Mouse (Mus musculus) liver, embryonic 13.5 days (tissue): ENCODE measurements around the gene Cln3. TPM values are rescaled to one million over a fixed set of nuclear protein-coding genes. Genes with fewer than 3 reads are reported as not detected.

Experiments used
- ATAC-seq: fragments of 200-750 bp; cut with Nextera tagmentation; 2 replicates; pipeline ENCODE4 v1.8.0; 2017; ENCODE audit warnings: low read depth, mild to moderate bottlenecking, moderate number of reproducible peaks, moderate library complexity
- DNase-seq: peaks from one replicate; pipeline ENCODE4 v3.0.0; 2022
- H3K27ac ChIP-seq: fragments of 300-500 bp; sonication (generic); 2 replicates; pipeline ENCODE4 v1.5.1; 2015; ENCODE audit warnings: moderate library complexity, mild to moderate bottlenecking, inconsistent platforms
- H3K27me3 ChIP-seq: fragments of 300-500 bp; sonication (generic); 2 replicates; pipeline ENCODE4 v1.6.1; 2015; ENCODE audit warnings: mild to moderate bottlenecking, inconsistent platforms
- H3K36me3 ChIP-seq: fragments of 300-500 bp; sonication (generic); 2 replicates; pipeline ENCODE4 v1.6.1; 2015; ENCODE audit warnings: mild to moderate bottlenecking, inconsistent platforms
- H3K4me1 ChIP-seq: fragments of 300-500 bp; sonication (generic); replicated peaks from 2 replicates; pipeline ENCODE4 v1.6.1; 2015; ENCODE audit warnings: inconsistent platforms
- H3K4me2 ChIP-seq: fragments of 300-500 bp; sonication (generic); 2 replicates; pipeline ENCODE4 v1.6.1; 2015; ENCODE audit warnings: inconsistent platforms, mild to moderate bottlenecking, moderate library complexity
- H3K4me3 ChIP-seq: fragments of 300-500 bp; sonication (generic); replicated peaks from 2 replicates; pipeline ENCODE4 v1.5.1; 2015; ENCODE audit warnings: mild to moderate bottlenecking, inconsistent platforms
- H3K9ac ChIP-seq: fragments of 300-500 bp; sonication (generic); 2 replicates; pipeline ENCODE4 v1.6.1; 2015; ENCODE audit warnings: mild to moderate bottlenecking, inconsistent platforms
- H3K9me3 ChIP-seq: fragments of 300-500 bp; sonication (generic); replicated peaks from 2 replicates; pipeline ENCODE4 v1.6.1; 2016; ENCODE audit warnings: inconsistent platforms
- WGBS: fragments of 180-500 bp; shearing (Covaris S2); methylation state at CpG from one replicate; pipeline ENCODE4 v1.1.7; 2015; ENCODE audit not compliant: insufficient replicate concordance; 5-methylcytosine and 5-hydroxymethylcytosine counted together
- polyA plus RNA-seq: library from polyadenylated mRNA; unstranded; fragments of >200 nt; fragmentation: Nextera tagmentation; extraction: Ambion mirVana; gene quantifications from 2 replicates; pipeline ENCODE4 v1.2.1, GENCODE M21; 2015

Cln3 gene
- polyA plus RNA-seq, 1 experiment from 2014 or later = 11.5 TPM

GRCm38 (mm10) chr7:126565693-126566092, 19.9 kb downstream of the Cln3 start:
- Histone ChIP-seq H3K27me3 (no peaks in the 10 kb centered on the region), H3K36me3 (peaks cover 41% of the 10 kb centered on the region), H3K4me3 (peak overlapping the region; percentile 87), H3K27ac (peak overlapping the region; percentile 72), H3K9ac (peak overlapping the region; percentile 89), H3K4me1 (peaks cover 20% of the 10 kb centered on the region), H3K9me3 (peaks cover 3% of the 10 kb centered on the region; the same call in 1 of the 2 replicates), H3K4me2 (peak overlapping the region; percentile 79)
- WGBS = under 1% methylated on average over 24 of the region's 28 CpGs
- ATAC-seq (peak; percentile 15), DNase-seq (no peak)

- Histone ChIP-seq H3K36me3 (peaks cover 95% of the 10 kb centered on the region), H3K4me3 (no peak overlapping the region), H3K4me2 (no peak overlapping the region), H3K27ac (no peak overlapping the region), H3K9me3 (no peaks in the 10 kb centered on the region), H3K27me3 (no peaks in the 10 kb centered on the region), H3K9ac (no peak overlapping the region), H3K4me1 (no peaks in the 10 kb centered on the region)
- WGBS = 86% methylated on average over 5 of the region's 5 CpGs
- ATAC-seq (no peak), DNase-seq (no peak)
Observed at GRCm38 (mm10) chr7:126556635-126557034, 29.0 kb downstream of the Cln3 start.

GRCm38 (mm10) chr7:126554796-126555195, 30.8 kb downstream of the Cln3 start:
- H3K9me3 ChIP-seq = no peaks in the 10 kb centered on the region
- no peak overlapping the region for H3K4me2 ChIP-seq
- DNase-seq (no peak), ATAC-seq (no peak)
- peaks cover 96% of the 10 kb centered on the region for H3K36me3 ChIP-seq
- no peak overlapping the region for H3K4me3 ChIP-seq
- no peaks in the 10 kb centered on the region for H3K4me1 ChIP-seq
- no peak overlapping the region for H3K9ac ChIP-seq
- no peak overlapping the region for H3K27ac ChIP-seq
- 87% methylated on average over 1 of the region's 1 CpGs for whole genome bisulfite sequencing
- no peaks in the 10 kb centered on the region for H3K27me3 ChIP-seq

DNA sequence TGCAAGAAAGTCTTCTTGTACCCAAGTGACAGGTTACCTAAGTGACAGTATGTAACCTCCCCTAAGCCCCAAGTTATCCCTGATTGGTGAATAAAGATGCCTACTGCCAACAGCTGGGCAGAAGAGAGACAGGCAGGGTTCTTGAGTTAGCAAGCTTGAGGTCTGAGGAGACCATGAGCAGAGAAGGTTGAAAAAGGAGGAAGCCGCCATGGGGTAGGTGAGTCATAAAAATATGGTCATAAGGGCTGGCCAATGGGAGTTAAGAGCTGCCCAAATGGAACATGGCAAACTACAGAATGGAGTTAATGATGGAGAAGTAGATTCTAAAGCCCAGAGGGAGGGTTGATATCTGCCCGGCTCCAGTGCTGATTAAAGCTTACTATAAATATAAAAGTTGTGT, 40.0 kb downstream of the Cln3 start:
- Histone ChIP-seq H3K4me1 (no peaks in the 10 kb centered on the region), H3K9ac (no peak overlapping the region), H3K9me3 (no peaks in the 10 kb centered on the region), H3K27ac (no peak overlapping the region), H3K27me3 (no peaks in the 10 kb centered on the region), H3K36me3 (peaks cover 68% of the 10 kb centered on the region), H3K4me3 (no peak overlapping the region), H3K4me2 (no peak overlapping the region)
- 78% methylated on average over 2 of the region's 2 CpGs for WGBS
- ATAC-seq = no peak
- no peak for DNase-seq

DNA sequence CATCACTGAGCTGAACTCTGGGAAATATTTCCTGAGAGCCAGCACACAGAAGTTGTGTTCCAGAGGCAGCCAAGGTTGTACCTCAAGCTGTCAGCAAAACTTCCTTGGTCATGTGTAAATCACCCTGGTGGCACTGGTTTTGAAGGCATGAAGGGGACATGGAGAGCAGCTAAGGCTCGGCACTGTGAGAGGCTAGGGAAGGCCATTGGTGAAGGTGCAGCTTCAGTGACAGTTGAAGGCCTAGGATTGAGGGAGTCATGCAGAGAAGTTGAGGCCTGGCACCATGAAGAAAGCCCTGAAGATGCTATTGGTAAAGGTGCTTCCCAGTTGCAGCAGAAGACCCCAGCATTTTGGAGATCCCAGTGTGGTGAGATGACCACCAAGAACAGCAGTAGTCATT, 44.0 kb downstream of the Cln3 start:
- ATAC-seq (no peak), DNase-seq (no peak)
- 71% methylated on average over 1 of the region's 1 CpGs for WGBS
- H3K27me3 ChIP-seq = peaks cover 6% of the 10 kb centered on the region
- H3K4me3 ChIP-seq = no peak overlapping the region
- H3K9ac ChIP-seq = no peak overlapping the region
- H3K36me3 ChIP-seq = peaks cover 28% of the 10 kb centered on the region
- H3K9me3 ChIP-seq = no peaks in the 10 kb centered on the region
- no peaks in the 10 kb centered on the region; the same call in 1 of the 2 replicates for H3K4me1 ChIP-seq
- no peak overlapping the region for H3K27ac ChIP-seq
- no peak overlapping the region for H3K4me2 ChIP-seq

DNA sequence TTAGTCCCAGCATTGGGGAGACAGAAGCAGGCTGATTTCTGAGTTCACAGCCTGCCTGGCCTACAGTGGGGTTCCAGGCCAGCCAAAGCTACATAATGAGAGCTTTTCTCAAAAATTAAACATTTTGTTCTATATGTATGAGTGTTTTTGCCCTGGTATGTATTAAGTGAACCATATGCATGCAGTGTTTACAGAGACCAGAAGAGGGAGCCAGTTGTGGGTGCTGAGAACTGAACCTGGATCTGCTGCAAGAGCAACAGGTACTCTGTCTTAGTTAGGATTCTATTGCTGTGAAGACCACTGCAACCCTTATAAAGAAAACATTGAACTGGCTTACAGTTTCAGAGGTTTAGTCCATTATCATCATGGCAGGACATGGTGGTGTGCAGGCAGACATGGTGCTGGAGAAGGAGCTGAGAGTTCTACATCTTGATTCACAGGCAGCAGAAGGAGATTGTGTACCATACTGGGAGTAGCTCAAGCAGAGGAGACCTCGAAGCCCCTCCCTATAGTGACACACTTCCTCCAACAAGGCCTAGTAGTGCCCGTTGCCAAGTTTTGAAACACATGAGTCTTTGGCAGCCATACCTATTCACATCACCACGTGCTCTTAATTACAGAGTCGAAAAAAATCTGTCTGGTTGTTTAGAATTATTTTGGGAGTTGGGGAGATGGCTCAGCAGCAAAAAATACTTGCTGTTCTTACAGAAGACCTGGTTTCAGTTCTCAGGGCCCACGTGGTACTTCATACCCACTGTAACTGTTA, 47.6 kb downstream of the Cln3 start:
- WGBS = 53% methylated on average over 5 of the region's 5 CpGs
- Histone ChIP-seq H3K4me3 (no peak overlapping the region), H3K27ac (no peak overlapping the region), H3K4me1 (peaks cover 10% of the 10 kb centered on the region), H3K27me3 (peaks cover 22% of the 10 kb centered on the region), H3K9me3 (no peaks in the 10 kb centered on the region), H3K9ac (no peak overlapping the region), H3K36me3 (no peaks in the 10 kb centered on the region), H3K4me2 (no peak overlapping the region)
- no peak for ATAC-seq
- peak; percentile 6 for DNase-seq

- DNase-seq (no peak), ATAC-seq (no peak)
- Histone ChIP-seq H3K36me3 (no peaks in the 10 kb centered on the region), H3K27ac (no peak overlapping the region), H3K4me3 (peak overlapping the region; percentile 47), H3K9me3 (no peaks in the 10 kb centered on the region), H3K4me2 (peak overlapping the region; percentile 67), H3K9ac (peak overlapping the region; percentile 44; the same call in 1 of the 2 replicates), H3K27me3 (peaks cover 22% of the 10 kb centered on the region), H3K4me1 (peaks cover 10% of the 10 kb centered on the region)
- WGBS = 63% methylated on average over 9 of the region's 9 CpGs
Observed at GRCm38 (mm10) chr7:126536466-126536865, 49.2 kb downstream of the Cln3 start.

GRCm38 (mm10) chr7:126535766-126536165, 49.9 kb downstream of the Cln3 start:
- peak overlapping the region; percentile 67 for H3K4me2 ChIP-seq
- peak; percentile 6 for DNase-seq
- H3K9ac ChIP-seq = peak overlapping the region; percentile 44
- no peaks in the 10 kb centered on the region for H3K36me3 ChIP-seq
- WGBS = 2% methylated on average over 28 of the region's 28 CpGs
- peak overlapping the region; percentile 47 for H3K4me3 ChIP-seq
- H3K27ac ChIP-seq = no peak overlapping the region
- no peak for ATAC-seq
- no peaks in the 10 kb centered on the region for H3K9me3 ChIP-seq
- H3K27me3 ChIP-seq = peaks cover 22% of the 10 kb centered on the region
- peaks cover 10% of the 10 kb centered on the region for H3K4me1 ChIP-seq

GRCm38 (mm10) chr7:126533434-126533833, 52.2 kb downstream of the Cln3 start:
- ATAC-seq (no peak), DNase-seq (no peak)
- H3K4me1 ChIP-seq = peaks cover 10% of the 10 kb centered on the region
- H3K9me3 ChIP-seq = no peaks in the 10 kb centered on the region
- H3K9ac ChIP-seq = no peak overlapping the region
- peaks cover 22% of the 10 kb centered on the region for H3K27me3 ChIP-seq
- H3K27ac ChIP-seq = no peak overlapping the region
- no peak overlapping the region for H3K4me3 ChIP-seq
- no peaks in the 10 kb centered on the region for H3K36me3 ChIP-seq
- no peak overlapping the region for H3K4me2 ChIP-seq
- 57% methylated on average over 1 of the region's 1 CpGs for WGBS

- DNase-seq (no peak), ATAC-seq (no peak)
- 17% methylated on average over 1 of the region's 1 CpGs for WGBS
- Histone ChIP-seq H3K4me1 (no peaks in the 10 kb centered on the region), H3K36me3 (no peaks in the 10 kb centered on the region), H3K27ac (no peak overlapping the region), H3K27me3 (0 out of 2 replicates have a peak, but pooled peaks cover 2% of the 10 kb centered on the region), H3K4me3 (no peak overlapping the region), H3K9ac (no peak overlapping the region), H3K4me2 (no peak overlapping the region), H3K9me3 (no peaks in the 10 kb centered on the region)
Observed at GRCm38 (mm10) chr7:126528166-126528577, 57.4 kb downstream of the Cln3 start.

GRCm38 (mm10) chr7:126523316-126523715, 62.3 kb downstream of the Cln3 start:
- Histone ChIP-seq H3K27me3 (0 out of 2 replicates have a peak, but pooled peaks cover 7% of the 10 kb centered on the region), H3K4me3 (no peak overlapping the region), H3K4me1 (no peaks in the 10 kb centered on the region), H3K27ac (no peak overlapping the region), H3K9me3 (no peaks in the 10 kb centered on the region), H3K36me3 (no peaks in the 10 kb centered on the region), H3K9ac (no peak overlapping the region), H3K4me2 (no peak overlapping the region)
- DNase-seq (no peak), ATAC-seq (no peak)
- 61% methylated on average over 3 of the region's 3 CpGs for WGBS
